Mouse (Mus musculus): ENCODE data around the gene Fgfr2. TPM values are rescaled to one million over a fixed set of nuclear protein-coding genes. Genes with fewer than 3 reads are reported as not detected.
A peak's percentile ranks its signal among the peaks of the same experiment; 100 is the strongest.

The Fgfr2 gene
- polyA plus RNA-seq, 1 experiment from 2014 or later, result 169 TPM

DNA sequence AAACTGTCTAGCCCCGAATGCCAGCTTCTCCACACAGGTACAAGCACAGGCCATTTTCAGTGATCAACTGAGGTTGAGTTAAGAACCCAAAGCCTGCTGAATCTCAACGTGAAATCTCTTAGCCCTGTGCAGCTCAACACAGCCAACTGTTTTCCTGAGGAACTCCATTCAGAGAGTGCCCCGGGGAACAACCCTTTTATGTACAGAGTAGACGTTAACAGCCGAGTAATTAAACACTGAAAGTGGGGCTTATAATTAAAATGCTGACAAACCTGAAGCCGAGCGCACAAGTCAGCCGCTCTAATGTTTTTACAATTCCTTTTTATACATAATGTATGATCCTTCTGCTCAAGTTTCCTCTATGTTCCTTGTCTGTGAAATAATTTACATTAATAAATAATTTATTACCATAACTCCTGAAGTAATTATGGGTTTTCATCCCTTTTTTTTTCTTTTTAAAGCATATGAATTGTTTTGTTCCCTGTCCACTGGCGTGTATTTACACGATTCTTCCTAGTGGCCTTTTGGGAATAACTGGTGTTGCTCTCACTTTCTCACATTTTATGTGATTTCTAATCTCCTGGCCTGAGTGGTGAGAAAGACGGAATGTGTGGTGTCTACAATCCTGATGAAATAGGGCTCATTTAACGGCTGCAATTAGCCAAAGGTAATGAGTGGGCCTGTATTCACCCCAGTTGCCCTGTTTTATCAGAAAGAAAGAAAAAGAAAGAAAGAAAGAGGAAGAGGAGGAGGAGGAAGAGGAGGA lies 355.7 kb downstream of the Fgfr2 start:
- H3K4me1 ChIP-seq (ENCODE audit: control insufficient read depth, insufficient read depth, low read length), result no peaks in the 10 kb centered on the region; the same call in 1 of the 2 replicates
- no peaks in the 10 kb centered on the region for H3K27me3 ChIP-seq (ENCODE audit: control insufficient read depth, insufficient read depth, low read length)
- H3K4me3 ChIP-seq (ENCODE audit: low read depth, low read length), result no peak overlapping the region
- no peak overlapping the region for H3K27ac ChIP-seq (ENCODE audit: low read length)
- H3K9ac ChIP-seq (replicated peaks; ENCODE audit: low read depth, low read length), result no peak overlapping the region
- H3K9me3 ChIP-seq (ENCODE audit: control insufficient read depth, low read depth, low read length), result no peaks in the 10 kb centered on the region
- WGBS, result 74% methylated on average over 12 of the region's 12 CpGs
- no peaks in the 10 kb centered on the region; the same call in 1 of the 2 replicates for H3K36me3 ChIP-seq (ENCODE audit: control insufficient read depth, insufficient read depth, low read length)
- no peak for ATAC-seq (ENCODE audit: insufficient number of reproducible peaks, insufficient read depth, low FRiP score, low read depth)
- H3K4me2 ChIP-seq (replicated peaks; ENCODE audit: low read depth, low read length), result no peak overlapping the region

- Histone ChIP-seq H3K4me2 (replicated peaks; ENCODE audit: low read depth, low read length) (no peak overlapping the region), H3K9ac (replicated peaks; ENCODE audit: low read depth, low read length) (no peak overlapping the region), H3K27ac (ENCODE audit: low read length) (no peak overlapping the region), H3K36me3 (ENCODE audit: control insufficient read depth, insufficient read depth, low read length) (no peaks in the 10 kb centered on the region; the same call in 1 of the 2 replicates), H3K27me3 (ENCODE audit: control insufficient read depth, insufficient read depth, low read length) (no peaks in the 10 kb centered on the region), H3K9me3 (ENCODE audit: control insufficient read depth, low read depth, low read length) (no peaks in the 10 kb centered on the region), H3K4me1 (ENCODE audit: control insufficient read depth, insufficient read depth, low read length) (no peaks in the 10 kb centered on the region; the same call in 1 of the 2 replicates), H3K4me3 (ENCODE audit: low read depth, low read length) (no peak overlapping the region)
- 0 out of 2 replicates have a peak, but pooled peaks have one; percentile 54 for ATAC-seq (ENCODE audit: insufficient number of reproducible peaks, insufficient read depth, low FRiP score, low read depth)
- WGBS, result 70% methylated on average over 11 of the region's 11 CpGs
These were observed 356.8 kb downstream of the Fgfr2 start for GRCm38 (mm10) chr7:132766235-132766871.

DNA sequence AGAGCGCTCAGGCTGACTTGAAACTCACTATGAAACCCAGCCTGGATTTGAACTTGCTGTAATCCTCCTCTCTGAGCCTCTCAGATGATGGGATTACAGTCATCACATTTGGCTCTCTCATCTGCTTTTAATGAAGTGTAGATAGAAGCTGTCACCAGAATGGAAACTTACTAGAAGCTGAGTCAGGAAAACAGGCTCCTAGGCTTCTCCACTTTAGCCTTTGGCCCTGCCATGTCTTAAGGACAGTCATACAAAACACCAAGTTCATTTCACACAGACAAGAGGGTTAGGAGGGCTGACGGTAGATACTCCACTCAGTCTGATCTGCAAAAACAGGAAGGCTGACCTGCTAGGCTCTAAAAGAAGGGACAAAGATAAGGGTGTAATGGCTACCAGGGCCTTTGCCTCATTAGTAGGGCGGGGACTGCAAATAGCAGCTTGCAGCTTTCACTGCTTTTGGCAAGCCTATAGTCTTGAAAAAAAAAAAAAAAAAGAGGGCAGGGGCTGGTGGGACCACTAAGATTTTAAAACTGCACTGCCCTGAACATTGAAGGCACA lies 357.4 kb downstream of the Fgfr2 start:
- Histone ChIP-seq H3K9ac (replicated peaks; ENCODE audit: low read depth, low read length) (no peak overlapping the region), H3K4me1 (ENCODE audit: control insufficient read depth, insufficient read depth, low read length) (no peaks in the 10 kb centered on the region; the same call in 1 of the 2 replicates), H3K4me2 (replicated peaks; ENCODE audit: low read depth, low read length) (no peak overlapping the region), H3K27me3 (ENCODE audit: control insufficient read depth, insufficient read depth, low read length) (no peaks in the 10 kb centered on the region), H3K4me3 (ENCODE audit: low read depth, low read length) (no peak overlapping the region), H3K36me3 (ENCODE audit: control insufficient read depth, insufficient read depth, low read length) (no peaks in the 10 kb centered on the region; the same call in 1 of the 2 replicates), H3K27ac (ENCODE audit: low read length) (no peak overlapping the region), H3K9me3 (ENCODE audit: control insufficient read depth, low read depth, low read length) (no peaks in the 10 kb centered on the region)
- ATAC-seq (ENCODE audit: insufficient number of reproducible peaks, insufficient read depth, low FRiP score, low read depth), result no peak
- 78% methylated on average over 3 of the region's 3 CpGs for WGBS

GRCm38 (mm10) chr7:132764896-132765491 lies 358.2 kb downstream of the Fgfr2 start:
- Histone ChIP-seq H3K9me3 (ENCODE audit: control insufficient read depth, low read depth, low read length) (no peaks in the 10 kb centered on the region), H3K4me1 (ENCODE audit: control insufficient read depth, insufficient read depth, low read length) (no peaks in the 10 kb centered on the region; the same call in 1 of the 2 replicates), H3K4me3 (ENCODE audit: low read depth, low read length) (no peak overlapping the region), H3K27ac (ENCODE audit: low read length) (no peak overlapping the region), H3K9ac (replicated peaks; ENCODE audit: low read depth, low read length) (no peak overlapping the region), H3K36me3 (ENCODE audit: control insufficient read depth, insufficient read depth, low read length) (no peaks in the 10 kb centered on the region; the same call in 1 of the 2 replicates), H3K4me2 (replicated peaks; ENCODE audit: low read depth, low read length) (no peak overlapping the region), H3K27me3 (ENCODE audit: control insufficient read depth, insufficient read depth, low read length) (no peaks in the 10 kb centered on the region)
- ATAC-seq (ENCODE audit: insufficient number of reproducible peaks, insufficient read depth, low FRiP score, low read depth), result no peak
- WGBS, result 76% methylated on average over 4 of the region's 4 CpGs

DNA sequence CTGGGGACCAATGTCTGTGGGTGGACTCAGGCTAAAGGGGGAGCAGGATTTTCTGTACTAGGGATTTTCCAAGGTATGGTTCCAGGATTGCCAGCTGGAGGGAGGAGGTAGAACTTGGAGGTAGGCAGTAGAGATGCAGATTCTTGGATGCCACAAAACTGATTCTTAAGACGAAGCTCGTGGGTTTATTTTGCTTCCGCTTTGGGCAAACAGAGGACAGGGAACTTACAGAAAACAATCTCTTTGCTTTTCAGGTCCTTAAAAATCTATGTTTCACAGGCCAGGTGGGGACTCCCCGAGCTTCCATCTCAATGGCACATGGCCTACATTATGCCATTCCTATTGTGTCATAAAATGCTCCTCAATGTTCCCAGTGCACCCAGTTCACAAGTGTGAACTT lies 358.8 kb downstream of the Fgfr2 start:
- H3K4me1 ChIP-seq (ENCODE audit: control insufficient read depth, insufficient read depth, low read length), result no peaks in the 10 kb centered on the region; the same call in 1 of the 2 replicates
- peaks cover 4% of the 10 kb centered on the region; the same call in 1 of the 2 replicates for H3K36me3 ChIP-seq (ENCODE audit: control insufficient read depth, insufficient read depth, low read length)
- H3K4me2 ChIP-seq (replicated peaks; ENCODE audit: low read depth, low read length), result no peak overlapping the region
- H3K9me3 ChIP-seq (ENCODE audit: control insufficient read depth, low read depth, low read length), result no peaks in the 10 kb centered on the region
- 95% methylated on average over 4 of the region's 4 CpGs for WGBS
- H3K27ac ChIP-seq (ENCODE audit: low read length), result no peak overlapping the region
- no peak overlapping the region for H3K9ac ChIP-seq (replicated peaks; ENCODE audit: low read depth, low read length)
- no peak overlapping the region for H3K4me3 ChIP-seq (ENCODE audit: low read depth, low read length)
- ATAC-seq (ENCODE audit: insufficient number of reproducible peaks, insufficient read depth, low FRiP score, low read depth), result no peak
- no peaks in the 10 kb centered on the region for H3K27me3 ChIP-seq (ENCODE audit: control insufficient read depth, insufficient read depth, low read length)

DNA sequence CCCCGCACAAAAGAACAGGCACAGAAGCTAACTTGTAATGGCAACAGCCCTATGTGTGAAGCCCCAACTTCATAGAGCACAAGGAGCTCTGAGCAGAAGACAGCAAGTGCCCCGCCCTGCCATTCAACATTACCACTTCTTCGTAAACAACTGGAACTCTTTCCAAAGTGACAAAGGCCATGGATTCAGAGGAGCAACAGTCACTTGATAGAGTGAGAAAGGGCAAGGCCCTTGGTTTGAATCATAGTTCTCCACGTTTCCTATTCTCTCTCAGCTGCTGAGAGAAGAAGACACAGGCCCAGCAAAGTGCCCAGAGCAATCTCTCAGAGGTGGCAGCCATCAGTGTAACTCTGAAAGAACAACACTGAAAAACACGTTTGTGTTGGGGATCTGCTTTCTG lies 359.2 kb downstream of the Fgfr2 start:
- no peaks in the 10 kb centered on the region for H3K9me3 ChIP-seq (ENCODE audit: control insufficient read depth, low read depth, low read length)
- no peak overlapping the region for H3K27ac ChIP-seq (ENCODE audit: low read length)
- no peak overlapping the region for H3K4me3 ChIP-seq (ENCODE audit: low read depth, low read length)
- no peak for ATAC-seq (ENCODE audit: insufficient number of reproducible peaks, insufficient read depth, low FRiP score, low read depth)
- H3K36me3 ChIP-seq (ENCODE audit: control insufficient read depth, insufficient read depth, low read length), result peaks cover 5% of the 10 kb centered on the region; the same call in 1 of the 2 replicates
- no peaks in the 10 kb centered on the region for H3K27me3 ChIP-seq (ENCODE audit: control insufficient read depth, insufficient read depth, low read length)
- H3K4me1 ChIP-seq (ENCODE audit: control insufficient read depth, insufficient read depth, low read length), result no peaks in the 10 kb centered on the region; the same call in 1 of the 2 replicates
- 82% methylated on average over 5 of the region's 5 CpGs for WGBS
- H3K4me2 ChIP-seq (replicated peaks; ENCODE audit: low read depth, low read length), result no peak overlapping the region
- no peak overlapping the region for H3K9ac ChIP-seq (replicated peaks; ENCODE audit: low read depth, low read length)

DNA sequence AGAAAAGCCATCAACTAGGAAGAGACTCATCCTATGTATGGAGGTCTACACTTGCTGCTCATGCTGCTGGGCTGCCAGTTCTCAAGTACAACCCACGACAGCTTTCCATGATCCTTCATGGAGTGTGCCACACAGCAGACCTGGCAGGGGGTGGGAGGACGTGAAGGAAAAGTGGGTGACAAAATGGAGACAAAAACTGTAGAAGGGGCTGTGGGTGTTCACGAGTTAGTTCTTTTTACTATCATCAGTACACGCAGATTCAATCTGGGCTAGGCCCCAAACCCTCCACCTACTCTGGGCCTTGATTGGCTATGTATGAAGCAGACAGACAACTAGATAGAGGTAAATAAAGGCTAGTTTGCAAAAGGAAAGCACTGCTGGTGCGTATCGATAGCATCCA lies 359.8 kb downstream of the Fgfr2 start:
- H3K9me3 ChIP-seq (ENCODE audit: control insufficient read depth, low read depth, low read length), result no peaks in the 10 kb centered on the region
- no peak overlapping the region for H3K9ac ChIP-seq (replicated peaks; ENCODE audit: low read depth, low read length)
- H3K27ac ChIP-seq (ENCODE audit: low read length), result no peak overlapping the region
- H3K27me3 ChIP-seq (ENCODE audit: control insufficient read depth, insufficient read depth, low read length), result no peaks in the 10 kb centered on the region
- H3K36me3 ChIP-seq (ENCODE audit: control insufficient read depth, insufficient read depth, low read length), result peaks cover 9% of the 10 kb centered on the region
- H3K4me3 ChIP-seq (ENCODE audit: low read depth, low read length), result no peak overlapping the region
- no peak for ATAC-seq (ENCODE audit: insufficient number of reproducible peaks, insufficient read depth, low FRiP score, low read depth)
- 94% methylated on average over 6 of the region's 6 CpGs for WGBS
- no peak overlapping the region for H3K4me2 ChIP-seq (replicated peaks; ENCODE audit: low read depth, low read length)
- no peaks in the 10 kb centered on the region; the same call in 1 of the 2 replicates for H3K4me1 ChIP-seq (ENCODE audit: control insufficient read depth, insufficient read depth, low read length)

- H3K4me1 ChIP-seq (ENCODE audit: control insufficient read depth, insufficient read depth, low read length), result no peaks in the 10 kb centered on the region; the same call in 1 of the 2 replicates
- no peak overlapping the region for H3K27ac ChIP-seq (ENCODE audit: low read length)
- WGBS, result 80% methylated on average over 2 of the region's 2 CpGs
- H3K4me2 ChIP-seq (replicated peaks; ENCODE audit: low read depth, low read length), result no peak overlapping the region
- H3K4me3 ChIP-seq (ENCODE audit: low read depth, low read length), result no peak overlapping the region
- H3K9me3 ChIP-seq (ENCODE audit: control insufficient read depth, low read depth, low read length), result no peaks in the 10 kb centered on the region
- ATAC-seq (ENCODE audit: insufficient number of reproducible peaks, insufficient read depth, low FRiP score, low read depth), result no peak
- H3K36me3 ChIP-seq (ENCODE audit: control insufficient read depth, insufficient read depth, low read length), result peaks cover 23% of the 10 kb centered on the region
- no peaks in the 10 kb centered on the region for H3K27me3 ChIP-seq (ENCODE audit: control insufficient read depth, insufficient read depth, low read length)
- H3K9ac ChIP-seq (replicated peaks; ENCODE audit: low read depth, low read length), result no peak overlapping the region
These were observed 361.7 kb downstream of the Fgfr2 start for GRCm38 (mm10) chr7:132761409-132761808.

Measured in stomach, embryonic 14.5 days (tissue).